Mouse (Mus musculus) v-Abl transformed pro-B cells (cell line): ENCODE measurements around the gene Zfp146.
"Not testable (repeated sequence)": the region's sequence is repeated elsewhere in the genome, so short reads cannot be mapped to it uniquely, and the experiment has no call there.

Source experiments
- in situ Hi-C, 2 experiments: fragments of 400-800 bp; cut with MboI; formaldehyde crosslinking; loops; one replicate each; pipeline ENCODE4 v1.15.1; 2025; ENCODE audit not compliant: unreplicated experiment in 2 of 2

Zfp146 gene

GRCm38 (mm10) chr7:30143170-30143554, 26.4 kb downstream of the Zfp146 start:
- in situ Hi-C loops: no loop called here

DNA sequence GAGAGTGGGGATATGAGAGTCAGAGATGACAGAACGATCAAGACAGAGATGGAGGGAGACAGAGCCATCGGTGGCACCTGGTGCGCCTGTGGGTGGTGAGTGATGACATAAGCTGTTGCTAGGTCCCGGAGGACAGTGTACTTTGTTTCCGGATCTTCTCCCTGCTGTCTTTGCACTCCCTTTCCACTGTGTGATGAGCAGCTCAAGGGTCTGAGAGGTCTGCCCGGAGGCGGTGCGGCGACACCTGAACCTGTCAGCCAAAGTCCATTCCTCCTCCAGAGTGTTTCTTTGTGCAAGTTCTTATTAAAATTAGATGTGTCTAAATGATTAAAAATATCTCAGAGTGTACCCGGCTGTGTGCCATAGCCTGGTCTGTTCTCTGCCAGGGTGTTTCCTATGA, 32.7 kb downstream of the Zfp146 start:
- in situ Hi-C loops: no loop called here

GRCm38 (mm10) chr7:30132396-30132795, 37.2 kb downstream of the Zfp146 start:
- in situ Hi-C loops: no loop called here

GRCm38 (mm10) chr7:30129900-30130299, 39.6 kb downstream of the Zfp146 start:
- in situ Hi-C loops: no loop called here

DNA sequence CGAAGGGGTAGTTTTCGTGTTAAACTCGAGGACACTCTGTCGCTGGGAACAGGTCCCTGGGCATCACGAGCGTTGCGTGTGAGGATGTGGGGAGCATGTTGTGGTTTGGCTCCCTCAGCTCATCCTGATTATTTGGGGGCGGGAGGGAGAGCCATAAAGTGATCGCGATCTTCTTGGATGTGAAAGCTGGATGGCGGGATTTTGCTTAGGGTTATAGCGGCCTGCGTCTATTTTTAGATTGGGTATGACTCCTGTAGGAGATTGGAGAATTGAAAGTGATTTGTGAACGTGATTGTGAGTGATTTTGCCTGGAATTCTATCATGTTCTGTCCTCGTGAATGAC, 47.4 kb downstream of the Zfp146 start:
- in situ Hi-C loops: no loop called here

GRCm38 (mm10) chr7:30121308-30122187, 48.0 kb downstream of the Zfp146 start, which contains the start of gene Zfp382:
Gene Zfp382 (plus strand): TSS chr7:30121942.
- in situ Hi-C loops: no loop called here

DNA sequence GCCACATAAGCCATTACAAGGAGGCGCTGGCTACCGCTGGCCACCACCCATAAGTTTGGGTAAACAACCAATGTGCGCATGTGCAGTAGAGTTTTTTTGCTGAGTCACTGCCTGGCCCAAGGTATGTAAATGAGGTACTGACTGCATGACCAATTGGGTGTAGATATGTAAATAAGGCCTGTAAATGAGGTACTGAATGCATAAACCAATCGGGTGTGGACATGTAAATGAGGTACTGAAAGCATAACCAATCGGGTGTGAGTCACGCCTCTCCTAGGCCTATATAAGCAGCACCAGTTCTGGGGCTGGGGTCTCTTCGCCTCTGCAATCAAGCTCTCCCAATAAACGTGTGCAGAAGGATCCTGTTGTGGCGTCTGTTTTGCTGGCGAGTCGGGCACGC, 51.6 kb downstream of the Zfp146 start:
- in situ Hi-C loops: not testable (repeated sequence)

DNA sequence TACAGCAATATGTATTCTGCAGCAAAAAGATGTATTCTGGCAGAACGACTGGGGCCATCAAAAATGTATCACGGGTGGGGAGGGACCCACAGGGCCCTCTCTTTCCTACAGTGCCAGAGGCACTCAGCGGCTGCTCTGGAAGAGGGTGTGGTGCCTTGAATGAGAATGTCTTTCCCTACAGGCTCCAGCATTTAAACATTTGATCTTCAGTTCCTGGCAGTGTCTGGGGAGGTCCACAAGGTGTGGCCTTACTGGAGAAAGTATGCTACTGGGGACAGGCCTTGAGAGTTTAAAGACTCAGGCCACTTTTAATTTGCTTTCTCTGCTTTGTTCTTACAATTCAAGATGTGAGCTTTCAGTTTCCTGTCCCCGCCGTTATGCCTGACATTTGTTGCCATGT, 53.5 kb downstream of the Zfp146 start:
- in situ Hi-C loops: no loop called here
